Mouse (Mus musculus) liver, embryonic 15.5 days (tissue): Measurements from ENCODE around the gene Cwc25. TPM values are rescaled to one million over a fixed set of nuclear protein-coding genes. Genes with fewer than 3 reads are reported as not detected.

ENCODE experiments used
- ATAC-seq: fragments of 200-750 bp; cut with Nextera tagmentation; 2 replicates; pipeline ENCODE4 v1.8.0; 2017; ENCODE audit warnings: moderate number of reproducible peaks, mild to moderate bottlenecking, moderate library complexity; ENCODE audit not compliant: insufficient read depth
- H3K27ac ChIP-seq: fragments of 300-500 bp; sonication (generic); replicated peaks from 2 replicates; pipeline ENCODE4 v1.5.1; 2015; ENCODE audit warnings: mild to moderate bottlenecking, inconsistent platforms
- H3K27me3 ChIP-seq: fragments of 300-500 bp; sonication (generic); 2 replicates; pipeline ENCODE4 v1.6.1; 2015; ENCODE audit warnings: mild to moderate bottlenecking, inconsistent platforms
- H3K36me3 ChIP-seq: fragments of 300-500 bp; sonication (generic); replicated peaks from 2 replicates; pipeline ENCODE4 v1.6.1; 2015; ENCODE audit warnings: moderate library complexity, mild to moderate bottlenecking, inconsistent platforms
- H3K4me1 ChIP-seq: fragments of 300-500 bp; sonication (generic); replicated peaks from 2 replicates; pipeline ENCODE4 v1.6.1; 2015; ENCODE audit warnings: inconsistent platforms
- H3K4me2 ChIP-seq: fragments of 300-500 bp; sonication (generic); 2 replicates; pipeline ENCODE4 v1.6.1; 2015; ENCODE audit warnings: moderate library complexity, mild to moderate bottlenecking, inconsistent platforms
- H3K4me3 ChIP-seq: fragments of 300-500 bp; sonication (generic); replicated peaks from 2 replicates; pipeline ENCODE4 v1.5.1; 2015; ENCODE audit warnings: mild to moderate bottlenecking, inconsistent platforms
- H3K9ac ChIP-seq: fragments of 300-500 bp; sonication (generic); 2 replicates; pipeline ENCODE4 v1.6.1; 2015; ENCODE audit warnings: moderate library complexity, mild to moderate bottlenecking, inconsistent platforms
- H3K9me3 ChIP-seq: fragments of 300-500 bp; sonication (generic); replicated peaks from 2 replicates; pipeline ENCODE4 v1.6.1; 2016; ENCODE audit warnings: inconsistent platforms
- WGBS: fragments of 180-500 bp; shearing (Covaris S2); methylation state at CpG from one replicate; pipeline ENCODE4 v1.1.7; 2015; ENCODE audit warnings: mixed read lengths; ENCODE audit not compliant: insufficient replicate concordance; 5-methylcytosine and 5-hydroxymethylcytosine counted together
- polyA plus RNA-seq: library from polyadenylated mRNA; unstranded; fragments of >200 nt; fragmentation: Nextera tagmentation; extraction: Ambion mirVana; gene quantifications from 2 replicates; pipeline ENCODE4 v1.2.1, GENCODE M21; 2015

Gene Cwc25
- polyA plus RNA-seq, 1 experiment from 2014 or later: 5.4 TPM

GRCm38 (mm10) chr11:97787961-97788360, 21.6 kb upstream of the Cwc25 start:
- no peak overlapping the region for H3K4me3 ChIP-seq
- H3K4me2 ChIP-seq: no peak overlapping the region
- no peaks in the 10 kb centered on the region for H3K27me3 ChIP-seq
- H3K4me1 ChIP-seq: peaks cover 2% of the 10 kb centered on the region; the same call in 1 of the 2 replicates
- H3K9me3 ChIP-seq: no peaks in the 10 kb centered on the region
- H3K27ac ChIP-seq: no peak overlapping the region
- 72% methylated on average over 3 of the region's 3 CpGs for WGBS
- no peak overlapping the region for H3K9ac ChIP-seq
- H3K36me3 ChIP-seq: no peaks in the 10 kb centered on the region
- ATAC-seq: no peak

- Histone ChIP-seq H3K4me1 (peaks cover 39% of the 10 kb centered on the region), H3K4me2 (peak overlapping the region; percentile 88), H3K27ac (peak overlapping the region; percentile 62), H3K4me3 (peak overlapping the region; percentile 93), H3K9ac (peak overlapping the region; percentile 70), H3K9me3 (no peaks in the 10 kb centered on the region), H3K27me3 (no peaks in the 10 kb centered on the region), H3K36me3 (peaks cover 38% of the 10 kb centered on the region)
- under 1% methylated on average over 10 of the region's 10 CpGs for WGBS
- no peak for ATAC-seq
These were observed 16.2 kb upstream of the Cwc25 start for GRCm38 (mm10) chr11:97782564-97782895.

GRCm38 (mm10) chr11:97781832-97782563, 15.6 kb upstream of the Cwc25 start, which contains the start of gene Rpl23:
Gene Rpl23, minus strand, starts transcription at chr11:97782437.
- no peaks in the 10 kb centered on the region for H3K9me3 ChIP-seq
- H3K9ac ChIP-seq: peak within 1 kb of the TSS; percentile 90
- H3K27me3 ChIP-seq: no peaks in the 10 kb centered on the region
- under 1% methylated on average over 67 of the region's 67 CpGs for WGBS
- peak within 1 kb of the TSS; percentile 93 for H3K4me3 ChIP-seq
- H3K36me3 ChIP-seq: peaks cover 43% of the 10 kb centered on the region
- H3K4me2 ChIP-seq: peak within 1 kb of the TSS; percentile 88
- H3K4me1 ChIP-seq: peaks cover 39% of the 10 kb centered on the region
- ATAC-seq: peak; percentile 90
- peak within 1 kb of the TSS; percentile 79 for H3K27ac ChIP-seq

- H3K4me3 ChIP-seq: peak overlapping the region; percentile 93
- whole genome bisulfite sequencing: under 1% methylated on average over 11 of the region's 11 CpGs
- H3K27me3 ChIP-seq: no peaks in the 10 kb centered on the region
These were observed 15.1 kb upstream of the Cwc25 start for GRCm38 (mm10) chr11:97781478-97781831.

GRCm38 (mm10) chr11:97779968-97780701, 13.8 kb upstream of the Cwc25 start:
- H3K27me3 ChIP-seq: no peaks in the 10 kb centered on the region
- peak overlapping the region; percentile 93 for H3K4me3 ChIP-seq
- 41% methylated on average over 2 of the region's 2 CpGs for WGBS
- peak overlapping the region; percentile 79; the same call in 1 of the 2 replicates for H3K27ac ChIP-seq
- peaks cover 48% of the 10 kb centered on the region for H3K4me1 ChIP-seq
- H3K9ac ChIP-seq: peak overlapping the region; percentile 90; the same call in 1 of the 2 replicates
- no peak for ATAC-seq
- H3K4me2 ChIP-seq: peak overlapping the region; percentile 88
- no peaks in the 10 kb centered on the region for H3K9me3 ChIP-seq
- H3K36me3 ChIP-seq: peaks cover 55% of the 10 kb centered on the region

More at GRCm38 (mm10) chr11:97781478-97781831, 15.1 kb upstream of the Cwc25 start:
- peak overlapping the region; percentile 88 for H3K4me2 ChIP-seq
- no peaks in the 10 kb centered on the region for H3K9me3 ChIP-seq
- peaks cover 40% of the 10 kb centered on the region for H3K4me1 ChIP-seq
- H3K36me3 ChIP-seq: peaks cover 48% of the 10 kb centered on the region
- peak overlapping the region; percentile 79 for H3K27ac ChIP-seq
- peak overlapping the region; percentile 90 for H3K9ac ChIP-seq
- peak; percentile 5; the same call in 1 of the 2 replicates for ATAC-seq

GRCm38 (mm10) chr11:97778918-97779317, 12.6 kb upstream of the Cwc25 start:
- no peaks in the 10 kb centered on the region for H3K27me3 ChIP-seq
- H3K4me1 ChIP-seq: peaks cover 48% of the 10 kb centered on the region
- no peak for ATAC-seq
- 0 out of 2 replicates have a peak overlapping the region, but pooled peaks have one; percentile 16 for H3K4me2 ChIP-seq
- H3K9ac ChIP-seq: no peak overlapping the region
- H3K9me3 ChIP-seq: no peaks in the 10 kb centered on the region
- no peak overlapping the region for H3K4me3 ChIP-seq
- no peak overlapping the region for H3K27ac ChIP-seq
- WGBS: 65% methylated on average over 1 of the region's 1 CpGs
- peaks cover 55% of the 10 kb centered on the region for H3K36me3 ChIP-seq

GRCm38 (mm10) chr11:97777129-97777529, 10.8 kb upstream of the Cwc25 start:
- no peak overlapping the region for H3K9ac ChIP-seq
- no peaks in the 10 kb centered on the region for H3K27me3 ChIP-seq
- no peak overlapping the region for H3K27ac ChIP-seq
- peaks cover 55% of the 10 kb centered on the region for H3K36me3 ChIP-seq
- WGBS: 48% methylated on average over 2 of the region's 2 CpGs
- H3K9me3 ChIP-seq: no peaks in the 10 kb centered on the region
- H3K4me3 ChIP-seq: no peak overlapping the region
- no peak overlapping the region for H3K4me2 ChIP-seq
- peaks cover 41% of the 10 kb centered on the region for H3K4me1 ChIP-seq
- no peak for ATAC-seq

- H3K27ac ChIP-seq: no peak overlapping the region
- peaks cover 39% of the 10 kb centered on the region for H3K4me1 ChIP-seq
- 0 out of 2 replicates have a peak, but pooled peaks have one; percentile 22 for ATAC-seq
These were observed 10.3 kb upstream of the Cwc25 start for GRCm38 (mm10) chr11:97776497-97777128.

GRCm38 (mm10) chr11:97775808-97776496, 9.6 kb upstream of the Cwc25 start, which contains the start of gene 1700001P01Rik:
Gene 1700001P01Rik, minus strand, starts transcription at chr11:97775918.
- no peak within 1 kb of the TSS for H3K27ac ChIP-seq
- ATAC-seq: no peak
- 41% methylated on average over 17 of the region's 17 CpGs for WGBS
- H3K36me3 ChIP-seq: peaks cover 52% of the 10 kb centered on the region
- no peak within 1 kb of the TSS for H3K9ac ChIP-seq
- no peaks in the 10 kb centered on the region for H3K9me3 ChIP-seq
- no peak within 1 kb of the TSS for H3K4me2 ChIP-seq
- peaks cover 32% of the 10 kb centered on the region for H3K4me1 ChIP-seq
- H3K27me3 ChIP-seq: no peaks in the 10 kb centered on the region; the same call in 1 of the 2 replicates
- H3K4me3 ChIP-seq: no peak within 1 kb of the TSS

More at GRCm38 (mm10) chr11:97776497-97777128, 10.3 kb upstream of the Cwc25 start:
- Histone ChIP-seq H3K4me2 (no peak overlapping the region), H3K4me3 (no peak overlapping the region), H3K36me3 (peaks cover 55% of the 10 kb centered on the region), H3K9ac (no peak overlapping the region), H3K27me3 (no peaks in the 10 kb centered on the region; the same call in 1 of the 2 replicates), H3K9me3 (no peaks in the 10 kb centered on the region)
- WGBS: 51% methylated on average over 5 of the region's 5 CpGs

- H3K36me3 ChIP-seq: peaks cover 44% of the 10 kb centered on the region
- H3K4me3 ChIP-seq: no peak overlapping the region
- no peak overlapping the region for H3K27ac ChIP-seq
- H3K4me2 ChIP-seq: no peak overlapping the region
- 70% methylated on average over 13 of the region's 13 CpGs for WGBS
- H3K27me3 ChIP-seq: no peaks in the 10 kb centered on the region; the same call in 1 of the 2 replicates
- H3K9ac ChIP-seq: no peak overlapping the region
- ATAC-seq: no peak
- H3K9me3 ChIP-seq: no peaks in the 10 kb centered on the region
- H3K4me1 ChIP-seq: peaks cover 24% of the 10 kb centered on the region
These were observed 8.8 kb upstream of the Cwc25 start for GRCm38 (mm10) chr11:97775186-97775585.
